Mouse (Mus musculus): ENCODE data around the gene Slc25a30.

- TF ChIP-seq ZNF384 (IDR thresholded peaks at IDR 0.05; ENCODE audit: low read depth, low read length) (no peak), KAT2A (IDR thresholded peaks at IDR 0.05; ENCODE audit: insufficient replicate concordance, low read length) (no peak), POLR2A (IDR thresholded peaks at IDR 0.05; ENCODE audit: low read depth, low read length) (no peak), NRF1 (IDR thresholded peaks at IDR 0.05; ENCODE audit: low read depth, low read length) (no peak), E2F4 (IDR thresholded peaks at IDR 0.05; ENCODE audit: insufficient replicate concordance, low read depth, low read length) (no peak), MEF2A (IDR thresholded peaks at IDR 0.05; ENCODE audit: borderline replicate concordance, low read depth, low read length) (no peak), PAX5 (IDR thresholded peaks at IDR 0.05; ENCODE audit: low read length) (no peak), CTCF (conservative IDR thresholded peaks at IDR 0.05 in 1 of 2, IDR thresholded peaks at IDR 0.05 in 1 of 2; ENCODE audit: low read depth in 2 of 2, low read length in 2 of 2) (no peak), ZMIZ1 (IDR thresholded peaks at IDR 0.05; ENCODE audit: low read depth, low read length) (no peak)
Measured at GRCm38 (mm10) chr14:75797769-75798386, 11.0 kb upstream of the Slc25a30 start.
